Mouse (Mus musculus) left cerebral cortex, postnatal 10 days (tissue): ENCODE measurements at regions not wholly inside any gene's neighbourhood (a gene's known extent, or its start where the extent isn't known, plus 50 kb on each side); places are given as distances from the start of the nearest gene placed in this dataset.

Experiments used
- DNase-seq, 2 experiments: peaks; one replicate each; pipeline ENCODE4 v3.0.0; 2021 to 2022; ENCODE audit warnings: low spot score in 2 of 2, mixed read lengths in 1 of 2; ENCODE audit errors: extremely low spot score in 1 of 2
- intact Hi-C: fragments of 180-260 bp; cut with DNase I; formaldehyde crosslinking; loops from one replicate; pipeline ENCODE4 v1.15.1; 2025

- DNase-seq = no peak
- intact Hi-C loops = loop anchor here (5.0 kb wide), 1 partner anchor 209 kb away; no protein-coding TSS in a partner anchor
Measured at GRCm38 (mm10) chr10:117436308-117436874, 56.6 kb upstream of the Cpsf6 start.

DNA sequence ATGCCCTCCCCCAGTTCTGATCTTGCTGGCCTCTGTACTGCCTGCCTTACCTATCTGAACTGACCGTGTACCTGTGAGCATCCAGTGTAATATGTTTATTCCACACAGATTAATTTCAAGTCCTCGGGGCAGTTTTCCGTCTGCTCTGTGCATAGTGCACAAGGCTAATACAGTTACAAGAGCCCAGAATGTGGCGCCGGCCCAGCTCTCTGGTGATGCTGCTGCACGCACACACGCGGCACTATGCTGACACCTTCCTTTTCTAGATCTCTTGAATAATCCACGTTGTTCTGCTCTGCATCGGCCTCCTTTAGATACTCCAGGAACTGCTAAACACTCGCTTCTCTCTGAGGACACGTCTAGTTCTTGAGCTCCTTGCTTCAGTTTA, 55.9 kb upstream of the Cpsf6 start:
- no peak for DNase-seq
- intact Hi-C loops = loop anchor here (5.0 kb wide), 1 partner anchor 208 kb away; no protein-coding TSS in a partner anchor

- DNase-seq = peak; percentile 83 to 92
- intact Hi-C loops = loop anchor here (5.0 kb wide), 3 partner anchors 58 to 208 kb away; no protein-coding TSS in a partner anchor
Measured at GRCm38 (mm10) chr10:117434871-117435733, 55.3 kb upstream of the Cpsf6 start.

- intact Hi-C loops = loop anchor here (5.0 kb wide), 2 partner anchors 57 to 72 kb away; no protein-coding TSS in a partner anchor
Measured at GRCm38 (mm10) chr10:117434293-117434842, 54.6 kb upstream of the Cpsf6 start.

DNA sequence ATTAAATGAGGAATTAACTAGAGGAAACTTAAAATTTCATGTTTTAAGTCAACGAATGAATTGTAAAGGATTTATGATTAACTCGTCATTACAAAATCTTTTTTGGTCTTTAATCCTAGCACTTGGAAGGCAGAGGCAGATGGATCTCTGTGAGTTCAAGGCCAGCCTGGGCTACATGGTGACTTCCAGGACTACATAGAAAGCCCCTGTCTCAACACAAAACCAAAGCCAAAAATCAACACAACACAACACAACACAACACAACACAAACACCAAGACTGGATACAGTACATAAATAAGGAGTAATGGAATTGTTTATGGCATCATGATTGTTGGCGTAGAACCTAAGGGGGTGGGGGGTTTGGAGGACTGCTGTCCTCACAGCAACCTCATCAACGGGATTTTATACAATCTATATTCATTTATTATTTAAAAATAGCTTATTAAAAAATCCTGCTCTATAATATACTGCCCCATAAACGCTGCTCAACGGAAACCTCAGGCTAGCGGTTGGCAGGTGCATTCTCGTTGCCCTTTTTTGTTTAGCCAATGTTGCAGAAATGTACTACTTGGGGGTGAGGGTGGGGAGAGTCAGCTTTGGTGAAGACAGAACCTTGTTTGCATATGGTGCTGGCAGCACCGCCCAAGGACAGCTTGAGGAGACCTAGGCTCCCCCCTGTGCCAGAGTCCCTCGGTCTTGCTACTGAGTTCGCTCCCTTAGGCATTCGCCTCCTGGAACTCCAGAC, 53.9 kb upstream of the Cpsf6 start:
- intact Hi-C loops = loop anchor here (5.0 kb wide), 2 partner anchors 56 to 71 kb away; no protein-coding TSS in a partner anchor
- no peak for DNase-seq

More at GRCm38 (mm10) chr10:117434293-117434842, 54.6 kb upstream of the Cpsf6 start:
- no peak for DNase-seq

GRCm38 (mm10) chr10:117432871-117433546, 53.2 kb upstream of the Cpsf6 start:
- no peak for DNase-seq
- intact Hi-C loops = loop anchor here (5.0 kb wide), 2 partner anchors 56 to 71 kb away; no protein-coding TSS in a partner anchor

DNA sequence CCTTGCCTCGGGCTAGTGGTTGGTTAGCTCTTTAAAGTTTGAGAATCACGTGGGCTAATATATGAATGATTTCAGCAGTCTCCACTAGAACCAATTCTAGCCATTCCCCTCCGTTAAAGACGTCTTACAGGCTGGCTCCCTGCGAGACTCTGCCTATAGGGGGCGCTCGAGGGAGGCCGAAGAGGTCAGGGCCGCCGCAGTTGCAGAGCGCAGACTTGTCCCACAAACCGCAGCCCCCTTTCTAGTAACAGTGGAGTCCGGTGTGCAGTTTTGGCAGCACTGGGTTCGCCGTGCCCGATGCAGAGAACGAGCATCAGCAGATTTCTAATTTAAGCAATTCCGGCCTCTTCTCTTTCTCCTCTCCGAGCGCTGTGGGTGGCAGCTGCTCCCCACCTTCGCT, 52.6 kb upstream of the Cpsf6 start:
- intact Hi-C loops = loop anchor here (5.0 kb wide), 2 partner anchors 55 to 70 kb away; no protein-coding TSS in a partner anchor
- peak in 1 of 2 experiments; percentile 81 for DNase-seq

DNA sequence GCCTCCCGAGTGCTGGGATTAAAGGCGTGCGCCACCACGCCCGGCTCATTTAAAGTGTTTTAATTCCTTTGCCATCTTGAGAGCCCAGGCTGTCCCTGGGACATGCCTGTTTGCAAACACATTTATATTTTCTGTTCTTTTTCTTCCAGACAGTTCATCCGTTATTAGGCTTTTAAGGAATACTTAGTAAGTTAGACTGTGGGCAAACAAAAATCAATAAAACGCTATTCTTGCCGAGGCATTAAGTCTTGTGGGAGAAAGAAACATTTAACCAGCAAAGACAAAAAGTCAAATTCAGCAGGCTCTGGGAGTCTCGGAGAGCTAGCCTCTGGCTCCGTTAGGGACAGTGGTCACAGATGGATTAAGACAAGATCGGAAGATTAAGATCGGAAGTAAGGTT, 52.0 kb upstream of the Cpsf6 start:
- no peak for DNase-seq
- intact Hi-C loops = loop anchor here (5.0 kb wide), 2 partner anchors 55 to 70 kb away; no protein-coding TSS in a partner anchor

- DNase-seq = no peak
- intact Hi-C loops = loop anchor here (5.0 kb wide), 2 partner anchors 54 to 69 kb away; no protein-coding TSS in a partner anchor
Measured at GRCm38 (mm10) chr10:117431086-117431619, 51.3 kb upstream of the Cpsf6 start.

DNA sequence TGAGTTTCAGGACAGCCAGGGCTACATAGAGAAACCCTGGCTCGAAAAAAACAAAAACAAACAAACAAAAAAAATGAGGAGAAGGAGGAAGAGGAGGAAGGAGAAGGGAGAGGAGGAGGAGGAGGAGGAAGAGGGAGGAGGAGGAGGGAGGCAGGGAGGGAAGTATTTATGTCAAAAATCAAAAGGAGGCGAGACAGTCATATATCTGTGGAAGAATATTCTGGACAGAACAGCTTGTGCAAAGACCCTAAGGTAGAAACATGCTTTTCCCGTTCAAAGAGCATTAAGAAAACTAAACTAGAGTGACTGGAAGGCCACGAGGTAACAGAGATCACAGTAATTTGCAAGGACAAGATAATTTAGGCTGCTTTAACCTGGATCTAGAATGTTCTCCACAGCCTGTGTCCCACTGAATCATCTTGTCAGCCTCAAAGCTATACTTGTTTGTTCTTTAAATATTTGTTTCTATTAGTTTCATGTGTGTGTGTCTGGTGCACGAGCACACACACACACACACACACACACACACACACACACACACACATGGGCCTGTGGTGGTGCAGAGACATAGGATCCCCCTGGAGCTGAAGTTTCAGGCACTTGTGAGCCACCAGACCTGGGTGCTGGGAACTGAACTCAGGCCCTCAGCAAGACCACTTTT, 50.5 kb upstream of the Cpsf6 start:
- intact Hi-C loops = loop anchor here (5.0 kb wide), 2 partner anchors 53 to 68 kb away; no protein-coding TSS in a partner anchor

GRCm38 (mm10) chr10:117429459-117430183, 49.8 kb upstream of the Cpsf6 start:
- intact Hi-C loops = loop anchor here (5.0 kb wide), 2 partner anchors 52 to 67 kb away; no protein-coding TSS in a partner anchor
- DNase-seq = no peak

More for the DNA sequence above, 50.5 kb upstream of the Cpsf6 start:
- DNase-seq = no peak
